Mouse (Mus musculus) ovary, postnatal 14 days (tissue): ENCODE data around the gene Fam240a.

Experiments
- DNase-seq: peaks from one replicate; pipeline ENCODE4 v3.0.0; 2022; ENCODE audit warnings: low spot score

Gene Fam240a

GRCm38 (mm10) chr9:110945343-110945742 lies 28.7 kb upstream of the Fam240a start:
- DNase-seq, result no peak

- no peak for DNase-seq
Observed at GRCm38 (mm10) chr9:110944265-110944664, 27.6 kb upstream of the Fam240a start.

GRCm38 (mm10) chr9:110937506-110938490 lies 21.1 kb upstream of the Fam240a start:
- DNase-seq, result no peak

GRCm38 (mm10) chr9:110935941-110936340 lies 19.3 kb upstream of the Fam240a start:
- no peak for DNase-seq

- no peak for DNase-seq
Observed at GRCm38 (mm10) chr9:110933850-110934437, 17.3 kb upstream of the Fam240a start.

- DNase-seq, result no peak
Observed at GRCm38 (mm10) chr9:110931573-110931972, 14.9 kb upstream of the Fam240a start.

- peak; percentile 69 for DNase-seq
Observed at GRCm38 (mm10) chr9:110922759-110923158, 6.1 kb upstream of the Fam240a start.

GRCm38 (mm10) chr9:110920665-110921419 lies 4.2 kb upstream of the Fam240a start:
- DNase-seq, result no peak

- no peak for DNase-seq
Observed at GRCm38 (mm10) chr9:110915466-110915865, 1.2 kb downstream of the Fam240a start.

- DNase-seq, result no peak
Observed at GRCm38 (mm10) chr9:110914631-110915236, 1.9 kb downstream of the Fam240a start.

GRCm38 (mm10) chr9:110909371-110909967 lies 7.2 kb downstream of the Fam240a start:
- DNase-seq, result no peak

GRCm38 (mm10) chr9:110908631-110909016 lies 8.0 kb downstream of the Fam240a start:
- no peak for DNase-seq

GRCm38 (mm10) chr9:110907838-110908630 lies 8.6 kb downstream of the Fam240a start:
- no peak for DNase-seq

- DNase-seq, result no peak
Observed at GRCm38 (mm10) chr9:110907201-110907837, 9.3 kb downstream of the Fam240a start.

- no peak for DNase-seq
Observed at GRCm38 (mm10) chr9:110902271-110902670, 14.4 kb downstream of the Fam240a start.

GRCm38 (mm10) chr9:110901204-110901603 lies 15.5 kb downstream of the Fam240a start:
- no peak for DNase-seq

- no peak for DNase-seq
Observed at GRCm38 (mm10) chr9:110899451-110900008, 17.1 kb downstream of the Fam240a start.

- no peak for DNase-seq
Observed at GRCm38 (mm10) chr9:110896595-110896994, 20.1 kb downstream of the Fam240a start.

- no peak for DNase-seq
Observed at GRCm38 (mm10) chr9:110895994-110896393, 20.7 kb downstream of the Fam240a start.

GRCm38 (mm10) chr9:110895507-110895906 lies 21.2 kb downstream of the Fam240a start:
- no peak for DNase-seq
